Mouse (Mus musculus): Measurements from ENCODE around the gene Ccdc93. TPM values are rescaled to one million over a fixed set of nuclear protein-coding genes. Genes with fewer than 3 reads are reported as not detected.

Gene Ccdc93
- polyA plus RNA-seq, 1 experiment: 8.1 TPM

DNA sequence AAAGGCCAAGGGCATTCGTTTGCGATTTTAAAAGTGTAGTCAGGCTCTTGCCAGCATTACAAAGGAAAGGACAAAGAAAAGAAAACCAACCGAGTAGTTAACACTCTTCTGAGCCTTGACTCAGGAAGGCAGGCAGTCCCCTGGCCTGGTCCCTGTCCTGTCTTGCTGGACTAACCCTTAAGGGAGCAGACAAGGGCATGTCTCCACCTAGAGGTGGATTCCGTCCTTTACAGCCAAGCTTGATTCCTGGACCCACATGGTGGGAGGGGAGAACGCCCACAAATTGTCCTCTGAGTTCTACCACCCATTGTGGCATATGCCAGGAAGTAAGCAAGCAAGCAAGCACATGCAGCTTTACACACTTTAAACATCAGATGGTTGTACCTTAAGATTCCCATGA lies 59.4 kb downstream of the Ccdc93 start:
- 39% methylated on average over 5 of the region's 5 CpGs for WGBS
- TF ChIP-seq POLR2A (IDR thresholded peaks at IDR 0.05; ENCODE audit: borderline replicate concordance, extremely low read depth, low read depth, low read length): no peak
- peak; percentile 48; the same call in 1 of the 2 replicates for TF ChIP-seq CTCF (IDR thresholded peaks at IDR 0.05; ENCODE audit: insufficient read depth, low read length)
- no peaks in the 10 kb centered on the region for H3K4me1 ChIP-seq (ENCODE audit: control insufficient read depth, insufficient read depth, low read length)
- no peak for DNase-seq
- H3K4me3 ChIP-seq (replicated peaks; ENCODE audit: extremely low read depth, low read depth, low read length): no peak overlapping the region

DNA sequence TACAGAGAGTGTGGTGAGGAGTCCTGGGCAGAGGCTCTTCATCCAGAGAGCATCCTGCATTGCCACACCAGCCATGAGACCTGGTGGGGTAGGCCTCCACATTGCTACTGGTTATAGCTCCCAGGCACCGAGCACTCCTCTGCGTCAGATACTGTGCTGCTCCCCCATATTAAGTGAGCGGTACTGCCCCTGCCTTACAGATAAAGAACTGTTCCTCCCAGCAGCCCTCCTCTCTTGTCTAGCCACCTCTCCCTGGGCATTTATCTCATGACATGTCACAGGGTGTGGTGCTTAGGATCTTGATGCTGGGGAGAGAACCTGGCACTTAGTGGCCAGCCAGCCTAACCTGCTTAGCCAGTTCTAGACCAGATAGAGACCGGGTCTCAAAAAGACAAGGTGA lies 66.2 kb downstream of the Ccdc93 start:
- DNase-seq: no peak
- 95% methylated on average over 4 of the region's 4 CpGs for WGBS
- Histone ChIP-seq H3K4me3 (replicated peaks; ENCODE audit: extremely low read depth, low read depth, low read length) (no peak overlapping the region), H3K4me1 (ENCODE audit: control insufficient read depth, insufficient read depth, low read length) (no peaks in the 10 kb centered on the region)
- TF ChIP-seq POLR2A (IDR thresholded peaks at IDR 0.05; ENCODE audit: borderline replicate concordance, extremely low read depth, low read depth, low read length): no peak
- no peak for TF ChIP-seq CTCF (IDR thresholded peaks at IDR 0.05; ENCODE audit: insufficient read depth, low read length)

DNA sequence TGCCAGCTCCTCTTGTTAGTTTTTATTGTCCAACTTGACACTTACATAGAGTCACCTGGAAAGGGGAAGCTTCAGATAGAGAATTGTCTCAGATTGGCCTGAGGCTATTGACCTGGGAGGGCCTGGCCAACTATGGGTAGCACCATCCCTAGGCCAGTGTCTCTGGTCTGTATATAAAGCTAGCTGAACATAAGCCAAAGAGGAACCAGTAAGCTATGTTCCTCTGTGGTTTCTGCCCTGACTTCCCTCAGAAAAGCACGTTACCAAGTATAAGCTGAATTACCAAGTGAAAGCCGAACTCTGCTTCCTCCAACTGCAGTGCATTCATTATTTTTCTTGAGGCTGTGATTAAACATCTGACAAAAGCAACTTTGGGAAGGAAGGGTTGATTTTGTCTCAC lies 77.9 kb downstream of the Ccdc93 start:
- no peak overlapping the region for H3K4me3 ChIP-seq (replicated peaks; ENCODE audit: extremely low read depth, low read depth, low read length)
- 76% methylated on average over 2 of the region's 2 CpGs for WGBS
- TF ChIP-seq POLR2A (IDR thresholded peaks at IDR 0.05; ENCODE audit: borderline replicate concordance, extremely low read depth, low read depth, low read length) (no peak), CTCF (IDR thresholded peaks at IDR 0.05; ENCODE audit: insufficient read depth, low read length) (no peak)
- no peaks in the 10 kb centered on the region for H3K4me1 ChIP-seq (ENCODE audit: control insufficient read depth, insufficient read depth, low read length)
- DNase-seq: no peak

DNA sequence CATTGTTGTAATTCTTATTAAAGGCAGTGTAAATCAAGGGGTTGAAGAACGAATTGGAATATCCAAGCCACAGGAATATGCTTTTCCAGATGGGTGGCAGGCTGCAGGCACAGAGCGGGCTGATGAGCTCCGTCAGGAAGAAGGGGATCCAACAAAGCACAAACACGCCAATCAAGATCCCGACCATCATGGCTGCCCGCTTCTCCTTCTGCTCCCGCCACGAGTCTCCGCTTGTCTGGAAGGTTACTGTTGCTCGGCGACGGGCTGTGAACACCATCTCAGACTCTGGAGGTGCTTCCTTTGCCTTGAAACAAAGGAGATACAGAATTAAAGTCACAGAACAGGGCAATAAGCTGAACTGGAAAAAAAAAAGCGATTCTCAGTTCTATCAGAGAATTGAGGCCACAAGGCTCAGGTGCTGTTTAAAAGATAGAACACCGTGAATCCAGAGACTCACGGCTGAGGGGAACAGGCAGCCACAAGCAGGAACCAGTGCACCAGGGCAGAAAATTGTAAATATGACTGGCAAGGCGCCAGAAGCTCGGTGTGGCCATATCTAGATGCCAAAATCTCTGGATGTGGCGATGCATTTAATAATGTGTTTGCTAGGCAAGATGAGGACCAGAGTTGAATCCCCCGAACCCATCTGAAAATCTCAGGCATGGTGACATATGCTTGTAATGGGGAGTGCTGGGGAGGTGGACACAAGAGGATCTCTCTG lies 79.7 kb downstream of the Ccdc93 start:
- TF ChIP-seq CTCF (IDR thresholded peaks at IDR 0.05; ENCODE audit: insufficient read depth, low read length) (no peak), POLR2A (IDR thresholded peaks at IDR 0.05; ENCODE audit: borderline replicate concordance, extremely low read depth, low read depth, low read length) (no peak)
- 83% methylated on average over 19 of the region's 19 CpGs for WGBS
- H3K4me3 ChIP-seq (replicated peaks; ENCODE audit: extremely low read depth, low read depth, low read length): no peak overlapping the region
- no peaks in the 10 kb centered on the region for H3K4me1 ChIP-seq (ENCODE audit: control insufficient read depth, insufficient read depth, low read length)
- DNase-seq: no peak

DNA sequence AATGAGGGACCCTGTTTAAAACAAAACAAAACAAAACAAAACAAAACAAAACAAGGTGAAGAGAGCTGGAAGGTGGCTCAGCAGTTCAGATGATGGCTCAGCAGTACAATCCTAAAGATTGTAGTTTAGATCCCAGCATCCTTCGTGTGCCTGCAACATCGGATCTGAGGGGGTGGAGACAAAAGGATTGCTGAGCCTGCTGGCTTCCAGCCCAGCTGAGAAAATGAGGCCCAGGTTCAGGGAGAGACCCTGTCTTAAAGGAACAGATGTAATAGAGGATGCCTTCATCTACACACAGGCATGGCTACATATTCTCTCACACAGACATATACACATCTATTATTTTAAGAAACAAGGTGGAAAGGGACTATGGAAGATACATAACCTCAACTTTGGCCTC lies 80.3 kb downstream of the Ccdc93 start:
- WGBS: 40% methylated on average over 2 of the region's 2 CpGs
- Histone ChIP-seq H3K4me1 (ENCODE audit: control insufficient read depth, insufficient read depth, low read length) (no peaks in the 10 kb centered on the region), H3K4me3 (replicated peaks; ENCODE audit: extremely low read depth, low read depth, low read length) (no peak overlapping the region)
- no peak for DNase-seq
- TF ChIP-seq CTCF (IDR thresholded peaks at IDR 0.05; ENCODE audit: insufficient read depth, low read length): no peak
- no peak for TF ChIP-seq POLR2A (IDR thresholded peaks at IDR 0.05; ENCODE audit: borderline replicate concordance, extremely low read depth, low read depth, low read length)

DNA sequence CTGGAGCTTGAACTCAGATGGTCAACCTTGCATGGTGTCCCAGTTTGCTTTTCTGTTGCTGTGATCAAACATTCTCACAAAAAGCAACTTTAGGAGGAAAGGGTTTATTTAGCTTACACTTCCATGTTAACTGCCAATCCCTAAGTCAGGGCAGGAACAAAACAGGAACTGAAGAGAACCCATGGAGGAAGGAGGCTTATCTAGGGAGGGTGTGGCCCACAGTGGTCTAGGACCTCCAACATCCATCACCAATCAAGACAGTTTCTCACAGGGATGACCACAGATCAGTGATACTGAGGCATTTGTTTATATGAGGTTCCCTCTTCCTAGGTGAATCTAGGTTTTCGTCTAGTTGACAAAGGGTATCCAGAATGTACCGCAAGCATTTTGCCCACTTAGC lies 81.1 kb downstream of the Ccdc93 start:
- DNase-seq: no peak
- no peaks in the 10 kb centered on the region for H3K4me1 ChIP-seq (ENCODE audit: control insufficient read depth, insufficient read depth, low read length)
- 82% methylated on average over 2 of the region's 2 CpGs for WGBS
- TF ChIP-seq POLR2A (IDR thresholded peaks at IDR 0.05; ENCODE audit: borderline replicate concordance, extremely low read depth, low read depth, low read length) (no peak), CTCF (IDR thresholded peaks at IDR 0.05; ENCODE audit: insufficient read depth, low read length) (no peak)
- H3K4me3 ChIP-seq (replicated peaks; ENCODE audit: extremely low read depth, low read depth, low read length): no peak overlapping the region

DNA sequence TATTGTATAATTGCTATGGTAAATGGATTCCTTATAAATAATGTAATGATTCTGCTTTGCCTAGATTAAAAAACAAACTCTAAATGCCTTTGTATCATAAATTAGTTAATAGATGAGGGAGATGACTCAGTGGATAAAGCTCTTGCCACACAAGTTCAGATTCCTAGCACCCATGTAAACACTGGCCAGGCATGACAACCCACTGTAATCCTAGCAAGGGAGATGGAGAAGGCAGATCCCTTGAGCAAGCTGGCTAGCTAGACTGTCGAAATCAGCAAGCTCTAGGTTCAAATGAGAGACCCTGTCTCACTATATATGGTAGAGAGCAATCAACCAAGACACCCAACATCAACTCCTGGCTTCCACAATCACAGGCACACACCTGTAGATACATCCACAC lies 87.8 kb downstream of the Ccdc93 start:
- Histone ChIP-seq H3K4me3 (replicated peaks; ENCODE audit: extremely low read depth, low read depth, low read length) (no peak overlapping the region), H3K4me1 (ENCODE audit: control insufficient read depth, insufficient read depth, low read length) (no peaks in the 10 kb centered on the region)
- no peak for DNase-seq
- TF ChIP-seq CTCF (IDR thresholded peaks at IDR 0.05; ENCODE audit: insufficient read depth, low read length) (no peak), POLR2A (IDR thresholded peaks at IDR 0.05; ENCODE audit: borderline replicate concordance, extremely low read depth, low read depth, low read length) (no peak)
- WGBS: 64% methylated on average over 1 of the region's 1 CpGs

DNA sequence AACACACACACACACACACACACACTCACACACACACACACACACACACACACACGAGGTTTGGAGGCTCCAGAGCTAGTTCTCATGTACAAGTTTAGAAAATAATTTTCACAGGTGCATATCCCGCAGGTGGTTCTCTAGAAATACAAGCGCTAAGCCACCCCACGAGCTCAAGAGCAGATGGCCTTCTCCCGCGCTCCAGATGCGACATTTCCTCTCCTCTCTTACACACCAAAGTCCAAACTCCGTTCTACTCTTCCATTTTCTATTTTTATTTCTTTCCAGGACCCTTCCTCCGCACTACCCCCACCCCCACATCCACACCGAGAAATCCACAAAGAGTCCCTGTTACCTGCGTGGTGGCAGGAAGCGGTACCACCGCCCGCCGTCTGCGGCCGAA lies 96.2 kb downstream of the Ccdc93 start:
- WGBS: 52% methylated on average over 17 of the region's 17 CpGs
- TF ChIP-seq POLR2A (IDR thresholded peaks at IDR 0.05; ENCODE audit: borderline replicate concordance, extremely low read depth, low read depth, low read length) (no peak), CTCF (IDR thresholded peaks at IDR 0.05; ENCODE audit: insufficient read depth, low read length) (no peak)
- no peaks in the 10 kb centered on the region for H3K4me1 ChIP-seq (ENCODE audit: control insufficient read depth, insufficient read depth, low read length)
- no peak for DNase-seq
- no peak overlapping the region for H3K4me3 ChIP-seq (replicated peaks; ENCODE audit: extremely low read depth, low read depth, low read length)

DNA sequence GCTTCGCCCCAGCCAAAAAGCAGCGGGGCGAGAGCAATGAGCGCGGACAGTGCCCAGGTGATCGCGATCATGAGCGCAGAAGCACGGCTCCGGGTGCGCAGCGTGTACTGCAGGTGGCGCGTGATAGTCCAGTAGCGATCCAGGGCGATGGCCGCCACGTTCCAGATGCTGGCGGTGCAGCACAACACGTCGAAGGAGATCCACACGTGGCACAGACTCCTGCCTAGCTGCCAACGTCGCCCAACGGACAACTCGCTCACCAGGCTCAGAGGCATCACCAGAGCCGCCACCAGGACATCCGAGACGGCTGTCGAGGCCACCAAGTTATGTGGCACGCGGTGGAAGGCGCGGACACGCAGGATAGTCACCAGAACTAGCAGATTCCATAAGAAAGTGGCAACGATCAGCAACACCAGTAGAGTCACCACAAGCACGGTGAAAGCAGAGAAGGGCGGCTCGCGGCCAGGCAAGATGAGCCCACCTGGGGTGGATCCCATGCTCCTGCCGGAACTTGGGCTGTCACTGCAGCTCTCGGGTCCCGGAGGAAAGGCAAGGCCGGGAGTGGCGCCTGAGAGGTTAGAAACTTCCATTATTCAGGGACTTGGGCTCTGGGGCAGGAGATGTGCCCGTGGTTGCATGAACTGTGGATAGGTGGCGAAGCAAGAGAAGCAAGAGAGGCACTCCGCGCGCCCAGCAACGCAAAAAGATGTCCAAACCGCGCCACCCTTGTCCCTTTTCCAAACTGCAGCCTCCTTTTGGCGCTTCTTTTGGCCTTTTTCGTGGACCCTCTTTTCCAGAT lies 97.0 kb downstream of the Ccdc93 start:
- no peaks in the 10 kb centered on the region for H3K4me1 ChIP-seq (ENCODE audit: control insufficient read depth, insufficient read depth, low read length)
- H3K4me3 ChIP-seq (replicated peaks; ENCODE audit: extremely low read depth, low read depth, low read length): no peak overlapping the region
- 14% methylated on average over 55 of the region's 55 CpGs for whole genome bisulfite sequencing
- no peak for TF ChIP-seq POLR2A (IDR thresholded peaks at IDR 0.05; ENCODE audit: borderline replicate concordance, extremely low read depth, low read depth, low read length)
- TF ChIP-seq CTCF (IDR thresholded peaks at IDR 0.05; ENCODE audit: insufficient read depth, low read length): no peak
- no peak for DNase-seq

DNA sequence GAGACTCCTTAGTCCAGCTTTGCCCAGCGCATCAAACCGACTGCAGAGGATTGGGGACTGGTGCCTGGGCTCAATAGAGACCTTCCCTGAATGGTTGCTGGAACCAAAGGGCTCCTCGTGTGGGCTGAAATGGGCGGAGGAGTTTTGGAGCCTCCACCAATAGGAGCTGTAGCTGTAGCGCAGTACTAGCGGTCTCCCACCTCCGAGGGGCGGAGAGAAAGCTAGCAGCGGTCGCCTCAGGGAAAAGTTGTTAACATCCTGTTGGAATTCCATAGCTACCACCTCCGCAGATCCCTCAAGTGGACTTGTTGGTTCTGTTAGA lies 97.5 kb downstream of the Ccdc93 start, which contains the start of gene Htr5b:
Gene Htr5b (minus strand): TSS at position 67 of the 322 bp plus-strand sequence.
- DNase-seq: no peak
- Histone ChIP-seq H3K4me1 (ENCODE audit: control insufficient read depth, insufficient read depth, low read length) (no peaks in the 10 kb centered on the region), H3K4me3 (replicated peaks; ENCODE audit: extremely low read depth, low read depth, low read length) (no peak within 1 kb of the TSS)
- TF ChIP-seq CTCF (IDR thresholded peaks at IDR 0.05; ENCODE audit: insufficient read depth, low read length) (no peak), POLR2A (IDR thresholded peaks at IDR 0.05; ENCODE audit: borderline replicate concordance, extremely low read depth, low read depth, low read length) (no peak)
- WGBS: 6% methylated on average over 11 of the region's 11 CpGs

All from lung, adult 2 months (tissue).